Mouse (Mus musculus): ENCODE measurements around the gene Stbd1.

Gene Stbd1

DNA sequence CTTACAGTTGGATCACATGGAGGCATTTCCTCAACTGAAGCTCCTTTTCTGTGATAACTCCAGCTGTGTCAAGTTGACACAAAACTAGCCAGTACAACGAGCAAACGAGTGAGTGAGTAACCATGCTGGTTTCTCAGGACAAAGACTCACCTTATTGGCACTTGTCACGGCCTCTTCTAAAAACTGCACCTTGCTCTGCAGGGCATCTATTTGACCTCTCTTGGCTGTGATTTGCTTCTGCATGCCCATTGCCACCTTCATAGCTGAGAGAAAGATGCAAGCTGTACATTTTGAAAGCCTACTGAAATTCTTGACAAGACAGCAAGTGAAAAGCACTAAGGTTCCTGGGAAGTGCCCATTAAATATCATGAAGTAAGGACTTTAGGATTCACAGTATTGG lies 38.0 kb downstream of the Stbd1 start:
- DNase-seq (ENCODE audit: inconsistent ontology term), result no peak

All from Muller cell, postnatal 12 days (primary cell).